Mouse (Mus musculus) layer of hippocampus, adult 2 months (tissue): ENCODE results near the gene Tdp2. TPM values are rescaled to one million over a fixed set of nuclear protein-coding genes. Genes with fewer than 3 reads are reported as not detected.

ENCODE experiments used
- DNase-seq, 2 experiments: peaks; one replicate each; pipeline ENCODE4 v3.0.0; 2022; ENCODE audit warnings: low spot score in 2 of 2
- H3K27ac ChIP-seq: fragments of 200-600 bp; 2 replicates; pipeline ENCODE4 v1.8.1; 2022
- H3K4me3 ChIP-seq: fragments of 200-600 bp; 2 replicates; pipeline ENCODE4 v1.8.1; 2022; ENCODE audit warnings: mild to moderate bottlenecking
- CTCF ChIP-seq: fragments of 200-600 bp; conservative IDR thresholded peaks from 2 replicates; pipeline ENCODE4 v1.8.1; 2022; ENCODE audit warnings: antibody characterized with exemption, mild to moderate bottlenecking, moderate library complexity
- total RNA-seq, 2 experiments: library from RNA; stranded (reverse); gene quantifications; 2 replicates each; pipeline ENCODE4 v1.2.3; 2021

The Tdp2 gene
- total RNA-seq, 2 experiments from 2014 or later, result 22.0 to 22.7 TPM

- no peak for TF ChIP-seq CTCF
- H3K27ac ChIP-seq, result no peak overlapping the region
- DNase-seq, result no peak
- H3K4me3 ChIP-seq, result no peak overlapping the region
Measured at GRCm38 (mm10) chr13:24866430-24867402, 35.2 kb downstream of the Tdp2 start.

- H3K4me3 ChIP-seq, result no peak overlapping the region
- TF ChIP-seq CTCF, result no peak
- H3K27ac ChIP-seq, result no peak overlapping the region
- DNase-seq, result no peak
Measured at GRCm38 (mm10) chr13:24867789-24868188, 36.3 kb downstream of the Tdp2 start.

GRCm38 (mm10) chr13:24868233-24868632 is 36.8 kb downstream of the Tdp2 start:
- no peak for TF ChIP-seq CTCF
- H3K27ac ChIP-seq, result no peak overlapping the region
- no peak for DNase-seq
- no peak overlapping the region for H3K4me3 ChIP-seq

GRCm38 (mm10) chr13:24879359-24880040 is 48.0 kb downstream of the Tdp2 start:
- no peak for TF ChIP-seq CTCF
- Histone ChIP-seq H3K4me3 (no peak overlapping the region), H3K27ac (no peak overlapping the region)
- DNase-seq, result no peak

- no peak overlapping the region for H3K4me3 ChIP-seq
- no peak overlapping the region for H3K27ac ChIP-seq
- no peak for DNase-seq
- no peak for TF ChIP-seq CTCF
Measured at GRCm38 (mm10) chr13:24880208-24880607, 48.7 kb downstream of the Tdp2 start.

- TF ChIP-seq CTCF, result no peak
- no peak for DNase-seq
- H3K4me3 ChIP-seq, result no peak overlapping the region
- H3K27ac ChIP-seq, result no peak overlapping the region
Measured at GRCm38 (mm10) chr13:24880704-24881103, 49.2 kb downstream of the Tdp2 start.

GRCm38 (mm10) chr13:24882411-24882810 is 50.9 kb downstream of the Tdp2 start:
- no peak for DNase-seq
- TF ChIP-seq CTCF, result peak; percentile 50
- no peak overlapping the region for H3K4me3 ChIP-seq
- no peak overlapping the region for H3K27ac ChIP-seq

GRCm38 (mm10) chr13:24889554-24889953 is 58.1 kb downstream of the Tdp2 start:
- Histone ChIP-seq H3K4me3 (no peak overlapping the region), H3K27ac (no peak overlapping the region)
- no peak for TF ChIP-seq CTCF
- no peak for DNase-seq

Other genes starting within 250 kb of the Tdp2 start
- 10 to 100 TPM; 72.0 to 77.6 TPM for gene Ripor2, start 249.5 kb upstream of the Tdp2 start, total RNA-seq
- not detected for gene Armh2, start 90.4 kb upstream of the Tdp2 start, total RNA-seq
- gene Gmnn, start 69.8 kb upstream of the Tdp2 start, total RNA-seq, result 1 to 10 TPM; 2.3 to 2.9 TPM
- gene BC005537, start 30.0 kb upstream of the Tdp2 start, total RNA-seq, result 100 to 1,000 TPM; 161 to 169 TPM
- gene Acot13, start 139 bp upstream of the Tdp2 start, total RNA-seq, result 100 to 1,000 TPM; 103 TPM
- gene D130043K22Rik, start 13.5 kb downstream of the Tdp2 start, total RNA-seq, result 10 to 100 TPM; 27.0 to 27.6 TPM
- 10 to 100 TPM; 63.0 to 64.3 TPM for gene Aldh5a1, start 106.0 kb downstream of the Tdp2 start, total RNA-seq
- 10 to 100 TPM; 19.4 to 21.7 TPM for gene Gpld1, start 111.5 kb downstream of the Tdp2 start, total RNA-seq
- gene Mrs2, start 188.7 kb downstream of the Tdp2 start, total RNA-seq, result 10 to 100 TPM; 56.5 to 67.1 TPM
- 10 to 100 TPM; 11.6 to 17.8 TPM for gene Dcdc2a, start 224.3 kb downstream of the Tdp2 start, total RNA-seq